Comparison of ENCODE assay signal across 16 mouse cellular contexts in genomic region chr3:116480937-116481336, GRCm38 (mm10). TPM values are rescaled to one million over a fixed set of nuclear protein-coding genes. Genes with fewer than 3 reads are reported as not detected.
DNase-seq lines count a peak whose midpoint lies in the region; ATAC-seq and TF ChIP-seq lines count a peak whose summit lies in the region.
"Had no signal": no experiment of that assay in that cellular context is flagged by ENCODE, and none has a peak within 500 bp of the region (broad histone marks: within the 10 kb centered on the region; RNA-seq: fewer than 3 reads in every experiment).

No protein-coding gene starts in this region.

- ATAC-seq in kidney, embryonic 14.5 days (ENCODE audit: low FRiP score, low TSS enrichment) = 0 out of 2 replicates have a peak, but pooled peaks have one; percentile 28
- ATAC-seq: midbrain, embryonic 16.5 days had no signal

- no peak overlapping the region for H3K4me3 ChIP-seq in kidney, embryonic 14.5 days (ENCODE audit: low read length)
- no peak overlapping the region for H3K4me3 ChIP-seq in kidney, adult 2 months (ENCODE audit: insufficient read depth, low read depth, low read length)
- H3K4me3 ChIP-seq: embryonic facial prominence, embryonic 13.5 days; forebrain, embryonic 12.5 days; neural tube, embryonic 12.5 days; stomach, embryonic 15.5 days had no signal

- H3K36me3 ChIP-seq in kidney, embryonic 14.5 days (ENCODE audit: control insufficient read depth, insufficient read depth, low read length) = no peaks in the 10 kb centered on the region
- no peaks in the 10 kb centered on the region for H3K36me3 ChIP-seq in kidney, adult 2 months (ENCODE audit: control insufficient read depth, insufficient read depth, low read length)
- H3K36me3 ChIP-seq: embryonic facial prominence, embryonic 13.5 days; forebrain, embryonic 12.5 days; neural tube, embryonic 12.5 days; stomach, embryonic 15.5 days had no signal

- TF ChIP-seq CTCF in kidney, adult 2 months (conservative IDR thresholded peaks at IDR 0.05; ENCODE audit: insufficient read depth, insufficient read length, low read depth, low read length) = no peak

- no peak overlapping the region for H3K9ac ChIP-seq in kidney, embryonic 14.5 days (ENCODE audit: low read depth, low read length)
- H3K9ac ChIP-seq: embryonic facial prominence, embryonic 13.5 days; forebrain, embryonic 12.5 days; neural tube, embryonic 12.5 days; stomach, embryonic 15.5 days had no signal

- WGBS in kidney, embryonic 14.5 days = 61% methylated on average over 5 of the region's 5 CpGs
- WGBS in kidney, adult 2 months = 46% methylated on average over 5 of the region's 5 CpGs

- H3K27me3 ChIP-seq in kidney, embryonic 14.5 days (ENCODE audit: control insufficient read depth, insufficient read depth, low read length) = no peaks in the 10 kb centered on the region
- no peaks in the 10 kb centered on the region for H3K27me3 ChIP-seq in kidney, adult 2 months (replicated peaks; ENCODE audit: control insufficient read depth, insufficient read depth, low read length)
- H3K27me3 ChIP-seq: embryonic facial prominence, embryonic 13.5 days; forebrain, embryonic 12.5 days; neural tube, embryonic 12.5 days; stomach, embryonic 15.5 days had no signal

- H3K27ac ChIP-seq in kidney, embryonic 14.5 days (ENCODE audit: low read depth, low read length) = no peak overlapping the region
- H3K27ac ChIP-seq in kidney, adult 2 months (ENCODE audit: insufficient read depth, low read depth, low read length) = no peak overlapping the region
- H3K27ac ChIP-seq: embryonic facial prominence, embryonic 13.5 days; forebrain, embryonic 12.5 days; macrophage; neural tube, embryonic 12.5 days; stomach, embryonic 15.5 days had no signal

- no peaks in the 10 kb centered on the region; the same call in 1 of the 2 replicates for H3K9me3 ChIP-seq in kidney, embryonic 14.5 days (ENCODE audit: control insufficient read depth, low read length)
- H3K9me3 ChIP-seq: embryonic facial prominence, embryonic 13.5 days; forebrain, embryonic 12.5 days; neural tube, embryonic 12.5 days; stomach, embryonic 15.5 days had no signal

- no peak for DNase-seq in kidney, adult 2 months
- DNase-seq in ES-CJ7 (ENCODE audit: low read depth, low spot score) = peak; percentile 70
- DNase-seq in R1 (ENCODE audit: low read depth, low spot score) = peak; percentile 76
- peak; percentile 9 for DNase-seq in mesoderm, embryonic 11.5 days (ENCODE audit: low read depth, low spot score)
- no peak for DNase-seq in thymus, postnatal 14 days
- DNase-seq in spleen, postnatal 14 days (ENCODE audit: low spot score in 2 of 2) = no peak
- DNase-seq: adrenal gland, postnatal 36 days; cerebellum, adult 9-11 months; kidney, adult 9 months had no signal

- TF ChIP-seq POLR2A in kidney, adult 2 months (IDR thresholded peaks at IDR 0.05; ENCODE audit: low read depth, low read length) = no peak

- H3K4me1 ChIP-seq in kidney, embryonic 14.5 days (ENCODE audit: control insufficient read depth, insufficient read depth, low read length) = no peaks in the 10 kb centered on the region
- H3K4me1 ChIP-seq in kidney, adult 2 months (ENCODE audit: control insufficient read depth, insufficient read depth, low read length) = no peaks in the 10 kb centered on the region
- H3K4me1 ChIP-seq: neural tube, embryonic 12.5 days; stomach, embryonic 15.5 days had no signal

- H3K4me2 ChIP-seq in kidney, embryonic 14.5 days (replicated peaks; ENCODE audit: low read depth, low read length) = no peak overlapping the region
- H3K4me2 ChIP-seq: embryonic facial prominence, embryonic 13.5 days; forebrain, embryonic 12.5 days; neural tube, embryonic 12.5 days; stomach, embryonic 15.5 days had no signal

RNA-seq across cellular contexts. Expression of gene Rtca, which starts 27.1 kb away (rescaled TPM):
- polyA plus RNA-seq in kidney, embryonic 14.5 days (2014; fragmentation: Nextera tagmentation; extraction: Ambion mirVana) = 92.2 and 95.6 TPM in 2 replicates
- polyA plus RNA-seq in kidney, adult 2 months (2012; rRNA removed) = 28.0 and 30.4 TPM in 2 replicates

RNA-seq across cellular contexts. Expression of gene Dbt, which starts 31.9 kb away (rescaled TPM):
- polyA plus RNA-seq in kidney, embryonic 14.5 days (2014; fragmentation: Nextera tagmentation; extraction: Ambion mirVana) = 14.2 and 17.6 TPM in 2 replicates
- polyA plus RNA-seq in kidney, adult 2 months (2012; rRNA removed) = 35.6 and 41.9 TPM in 2 replicates

RNA-seq across cellular contexts. Expression of gene Cdc14a, which starts 57.1 kb away (rescaled TPM):
- polyA plus RNA-seq in kidney, embryonic 14.5 days (2014; fragmentation: Nextera tagmentation; extraction: Ambion mirVana) = 8.7 and 17.9 TPM in 2 replicates
- 5.3 and 5.5 TPM in 2 replicates for polyA plus RNA-seq in kidney, adult 2 months (2012; rRNA removed)

Comparison
In these comparisons a context has a peak if more than half of its experiments do, and no peak if none do; other contexts are left out.
1. DNase-seq: peak in ES-CJ7 (single experiment), R1 (single experiment) and mesoderm, embryonic 11.5 days (single experiment); none in kidney, adult 2 months (single experiment), thymus, postnatal 14 days (single experiment) and spleen, postnatal 14 days (0 of 2).